Mouse (Mus musculus) stomach, postnatal 0 days (tissue): ENCODE measurements around the gene Mks1. TPM values are rescaled to one million over a fixed set of nuclear protein-coding genes. Genes with fewer than 3 reads are reported as not detected.
A peak's percentile ranks its signal among the peaks of the same experiment; 100 is the strongest.
"Not testable (repeated sequence)": the region's sequence is repeated elsewhere in the genome, so short reads cannot be mapped to it uniquely, and the experiment has no call there.

Source experiments
- ATAC-seq: fragments of 200-750 bp; cut with Nextera tagmentation; 2 replicates; pipeline ENCODE4 v1.8.0; 2017; ENCODE audit not compliant: low FRiP score, low TSS enrichment
- DNase-seq: peaks from one replicate; pipeline ENCODE4 v3.0.0-alpha.2; 2016; ENCODE audit warnings: low spot score
- H3K27ac ChIP-seq: fragments of 300-500 bp; sonication (generic); replicated peaks from 2 replicates; pipeline ENCODE4 v1.5.1; 2014; ENCODE audit warnings: mild to moderate bottlenecking, control low read depth
- H3K27me3 ChIP-seq: fragments of 300-500 bp; sonication (generic); 2 replicates; pipeline ENCODE4 v1.6.1; 2014; ENCODE audit warnings: low read length; ENCODE audit not compliant: control insufficient read depth, insufficient read depth
- H3K36me3 ChIP-seq: fragments of 300-500 bp; sonication (generic); 2 replicates; pipeline ENCODE4 v1.6.1; 2014; ENCODE audit warnings: low read length, mixed read lengths; ENCODE audit not compliant: control insufficient read depth, insufficient read depth
- H3K4me1 ChIP-seq: fragments of 300-500 bp; sonication (generic); replicated peaks from 2 replicates; pipeline ENCODE4 v1.6.1; 2014; ENCODE audit warnings: antibody characterized with exemption; ENCODE audit not compliant: control insufficient read depth, insufficient read depth
- H3K4me2 ChIP-seq: fragments of 300-500 bp; sonication (generic); replicated peaks from 2 replicates; pipeline ENCODE4 v1.6.1; 2014; ENCODE audit warnings: low read depth, mild to moderate bottlenecking, control low read depth, moderate library complexity
- H3K4me3 ChIP-seq: fragments of 300-500 bp; sonication (generic); 2 replicates; pipeline ENCODE4 v1.5.1; 2014; ENCODE audit warnings: low read depth, low read length, control low read depth
- H3K9ac ChIP-seq: fragments of 300-500 bp; sonication (generic); 2 replicates; pipeline ENCODE4 v1.6.1; 2014; ENCODE audit warnings: mild to moderate bottlenecking, low read length, control low read depth, mixed read lengths
- H3K9me3 ChIP-seq: fragments of 300-500 bp; sonication (generic); 2 replicates; pipeline ENCODE4 v1.6.1; 2016; ENCODE audit warnings: low read length; ENCODE audit not compliant: control insufficient read depth
- CTCF ChIP-seq: IDR thresholded peaks from 2 replicates; pipeline ENCODE4 v1.5.1; 2016; ENCODE audit warnings: antibody characterized with exemption, low read depth, mild to moderate bottlenecking, moderate library complexity
- EP300 ChIP-seq: optimal IDR thresholded peaks from 2 replicates; pipeline ENCODE3; 2016; ENCODE audit warnings: antibody characterized with exemption
- WGBS: fragments of 180-500 bp; shearing (Covaris S2); extraction: QIAGEN DNeasy Blood & Tissue Kit; methylation state at CpG from one replicate; pipeline ENCODE4 v1.1.7; 2014; 5-methylcytosine and 5-hydroxymethylcytosine counted together
- polyA plus RNA-seq: library from polyadenylated mRNA; unstranded; fragments of >200 nt; fragmentation: Nextera tagmentation; extraction: Ambion mirVana; gene quantifications from 2 replicates; pipeline ENCODE4 v1.2.1, GENCODE M21; 2015

Gene Mks1
- polyA plus RNA-seq, 1 experiment from 2014 or later: 4.5 TPM

DNA sequence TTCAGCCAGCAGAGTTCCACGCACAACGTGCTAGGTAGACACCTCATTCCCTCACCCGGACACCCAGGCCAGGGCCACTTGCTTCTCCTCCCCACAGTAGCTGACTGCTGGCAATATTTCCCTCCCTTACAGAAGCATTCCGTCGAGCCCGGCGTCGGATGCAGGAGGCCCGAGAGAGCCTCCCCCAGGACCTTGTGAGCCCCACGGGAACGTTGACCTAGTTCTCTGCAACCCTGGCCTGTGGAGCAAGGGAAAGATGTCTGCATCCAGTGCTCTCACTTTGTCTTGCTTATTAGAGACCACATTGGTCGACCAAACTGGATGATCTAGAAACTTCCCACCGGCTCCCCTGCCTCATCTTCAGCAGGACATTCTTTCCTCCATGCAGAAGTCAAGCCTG lies 9.8 kb downstream of the Mks1 start:
- H3K36me3 ChIP-seq: peaks cover 8% of the 10 kb centered on the region; the same call in 1 of the 2 replicates
- H3K9ac ChIP-seq: no peak overlapping the region

DNA sequence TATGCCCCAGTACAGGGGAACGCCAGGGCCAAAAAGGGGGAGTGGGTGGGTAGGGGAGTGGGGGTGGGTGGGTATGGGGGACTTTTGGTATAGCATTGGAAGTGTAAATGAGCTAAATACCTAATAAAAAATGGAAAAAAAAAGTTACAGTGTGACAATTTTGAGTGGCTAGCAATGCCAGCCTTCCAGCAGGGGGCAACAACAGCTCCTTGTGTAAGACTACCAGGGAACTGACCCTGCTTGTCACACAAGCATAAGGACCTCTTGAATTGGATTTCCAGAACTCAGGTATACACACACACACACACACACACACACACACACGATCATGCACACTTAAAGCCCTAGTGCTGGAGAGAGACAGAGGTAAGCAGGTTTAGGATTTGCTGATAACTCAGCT lies 13.9 kb downstream of the Mks1 start:
- not testable (repeated sequence) for H3K9ac ChIP-seq, H3K27ac ChIP-seq, H3K4me1 ChIP-seq, H3K36me3 ChIP-seq, H3K9me3 ChIP-seq, DNase-seq, H3K4me2 ChIP-seq, H3K27me3 ChIP-seq, ATAC-seq, H3K4me3 ChIP-seq
- WGBS: 67% methylated on average over 1 of the region's 2 CpGs
- peak; percentile 43 for TF ChIP-seq CTCF

More for the DNA sequence above, 9.8 kb downstream of the Mks1 start:
- no peaks in the 10 kb centered on the region for H3K9me3 ChIP-seq
- no peak overlapping the region for H3K4me2 ChIP-seq
- TF ChIP-seq CTCF (no peak), EP300 (no peak)
- DNase-seq (no peak), ATAC-seq (no peak)
- no peaks in the 10 kb centered on the region for H3K27me3 ChIP-seq
- no peak overlapping the region for H3K27ac ChIP-seq
- WGBS: 91% methylated on average over 13 of the region's 13 CpGs
- no peak overlapping the region for H3K4me3 ChIP-seq
- H3K4me1 ChIP-seq: no peaks in the 10 kb centered on the region

DNA sequence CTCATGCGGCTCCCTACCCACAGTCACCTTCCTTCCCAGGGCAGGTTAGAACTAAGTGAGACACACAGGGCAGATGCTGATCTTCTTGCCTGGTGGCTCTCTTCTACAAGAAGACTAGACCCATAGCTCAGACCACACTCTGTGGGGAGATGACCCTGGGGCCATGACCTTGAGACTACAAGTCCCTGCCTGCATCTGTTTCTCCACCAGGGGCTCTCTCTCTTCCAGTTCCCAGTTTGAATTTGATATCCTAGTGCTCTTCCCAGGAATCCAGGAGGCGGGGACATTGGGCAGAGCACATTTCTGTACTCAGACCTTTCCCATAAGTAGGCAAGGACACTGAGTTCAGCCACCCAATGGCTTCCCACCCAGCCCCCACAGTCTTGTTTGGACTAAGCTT lies 17.1 kb downstream of the Mks1 start:
- no peak overlapping the region for H3K9ac ChIP-seq
- no peaks in the 10 kb centered on the region for H3K27me3 ChIP-seq
- no peaks in the 10 kb centered on the region for H3K36me3 ChIP-seq
- 71% methylated on average over 2 of the region's 2 CpGs for whole genome bisulfite sequencing
- H3K4me2 ChIP-seq: no peak overlapping the region
- H3K9me3 ChIP-seq: no peaks in the 10 kb centered on the region
- ATAC-seq: no peak
- no peak overlapping the region for H3K4me3 ChIP-seq
- no peak overlapping the region for H3K27ac ChIP-seq
- DNase-seq: no peak
- no peak for TF ChIP-seq EP300
- TF ChIP-seq CTCF: no peak
- H3K4me1 ChIP-seq: no peaks in the 10 kb centered on the region

DNA sequence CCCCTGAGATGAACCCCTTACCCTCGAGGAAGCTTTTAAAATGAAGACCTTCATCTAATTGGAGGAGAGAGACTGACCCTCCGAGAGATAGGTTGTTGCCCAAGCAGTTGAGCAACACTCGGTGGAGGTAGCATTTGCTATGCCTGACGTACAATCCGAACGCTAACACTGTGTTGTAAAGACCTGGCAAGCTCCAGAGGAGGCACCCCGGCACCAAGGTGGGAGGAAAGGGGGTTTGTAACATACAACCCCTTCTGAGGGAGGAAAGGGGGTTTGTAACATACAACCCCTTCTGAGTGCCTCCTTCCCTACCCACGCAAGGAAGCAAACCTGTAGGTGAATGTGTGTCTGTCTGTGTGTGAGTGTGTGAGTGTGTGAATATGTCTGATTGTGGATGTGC lies 18.8 kb downstream of the Mks1 start:
- no peak for ATAC-seq
- 24% methylated on average over 8 of the region's 8 CpGs for WGBS
- H3K4me1 ChIP-seq: no peaks in the 10 kb centered on the region
- no peaks in the 10 kb centered on the region for H3K9me3 ChIP-seq
- no peak overlapping the region for H3K4me3 ChIP-seq
- H3K27ac ChIP-seq: no peak overlapping the region
- no peak overlapping the region for H3K9ac ChIP-seq
- no peaks in the 10 kb centered on the region for H3K27me3 ChIP-seq
- no peaks in the 10 kb centered on the region for H3K36me3 ChIP-seq
- TF ChIP-seq EP300: no peak
- no peak for TF ChIP-seq CTCF
- no peak for DNase-seq
- no peak overlapping the region for H3K4me2 ChIP-seq

DNA sequence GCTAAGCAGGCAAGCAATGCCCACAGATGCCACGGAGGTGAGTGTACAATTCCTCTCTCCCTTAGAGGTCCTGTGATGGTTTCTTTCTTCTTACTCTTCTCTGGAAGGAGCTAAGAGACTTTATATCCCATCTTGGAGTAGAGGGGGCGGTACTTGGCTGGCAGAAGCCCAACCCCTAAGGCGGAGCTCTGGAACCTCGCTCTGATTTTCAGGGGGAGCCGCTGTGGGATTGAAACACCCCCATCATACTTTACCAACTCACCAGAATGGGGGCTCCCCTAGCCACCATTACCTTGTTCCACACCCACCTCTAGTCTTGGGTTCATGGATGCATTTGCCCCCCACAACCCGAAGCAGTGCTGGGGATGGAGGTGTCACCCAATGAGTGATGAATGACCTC lies 22.4 kb downstream of the Mks1 start, which contains the start of gene Epx:
Epx (minus strand) TSS at position 101 of the 400 bp plus-strand sequence.
- no peaks in the 10 kb centered on the region for H3K9me3 ChIP-seq
- no peaks in the 10 kb centered on the region for H3K36me3 ChIP-seq
- WGBS: 73% methylated on average over 6 of the region's 6 CpGs
- ATAC-seq (no peak), DNase-seq (no peak)
- no peak within 1 kb of the TSS for H3K27ac ChIP-seq
- no peaks in the 10 kb centered on the region for H3K4me1 ChIP-seq
- no peak within 1 kb of the TSS for H3K9ac ChIP-seq
- H3K4me2 ChIP-seq: no peak within 1 kb of the TSS
- H3K4me3 ChIP-seq: no peak within 1 kb of the TSS
- TF ChIP-seq CTCF (no peak), EP300 (no peak)
- no peaks in the 10 kb centered on the region for H3K27me3 ChIP-seq

DNA sequence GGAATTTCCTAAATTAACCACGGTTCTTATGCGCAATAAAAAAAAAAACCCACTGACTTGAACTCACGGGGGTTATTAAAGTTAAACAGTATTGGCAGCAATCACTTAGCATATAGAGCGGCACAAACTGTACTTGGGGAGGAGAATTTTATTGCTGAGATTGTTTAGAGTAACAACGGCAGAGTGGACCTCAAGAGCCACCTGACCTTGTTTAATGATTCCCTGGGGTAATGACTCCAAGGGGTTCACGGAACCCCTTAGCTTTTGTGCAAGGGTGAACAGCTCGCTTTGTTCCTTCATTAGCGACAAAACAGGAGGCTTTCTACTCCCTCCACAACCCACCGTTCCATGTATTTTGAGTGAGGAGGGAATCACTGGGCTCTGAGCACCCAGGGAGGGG lies 26.8 kb downstream of the Mks1 start:
- no peaks in the 10 kb centered on the region for H3K9me3 ChIP-seq
- H3K27me3 ChIP-seq: no peaks in the 10 kb centered on the region
- ATAC-seq (no peak), DNase-seq (no peak)
- H3K9ac ChIP-seq: no peak overlapping the region
- no peak overlapping the region for H3K4me2 ChIP-seq
- 68% methylated on average over 9 of the region's 9 CpGs for WGBS
- H3K4me1 ChIP-seq: no peaks in the 10 kb centered on the region
- no peaks in the 10 kb centered on the region for H3K36me3 ChIP-seq
- H3K27ac ChIP-seq: no peak overlapping the region
- no peak overlapping the region for H3K4me3 ChIP-seq
- TF ChIP-seq EP300 (no peak), CTCF (no peak)
